Mouse (Mus musculus): Measurements from ENCODE around the gene Hsp90b1. TPM values are rescaled to one million over a fixed set of nuclear protein-coding genes. Genes with fewer than 3 reads are reported as not detected.
"Not testable (repeated sequence)": the region's sequence is repeated elsewhere in the genome, so short reads cannot be mapped to it uniquely, and the experiment has no call there.

Gene Hsp90b1
- total RNA-seq, 2 experiments from 2014 or later: 319 to 364 TPM

- DNase-seq: not testable (repeated sequence)
Observed at GRCm38 (mm10) chr10:86670550-86670949, 34.8 kb downstream of the Hsp90b1 start.

Small RNA genes within 50 kb of the gene (microRNA-seq; reads per million reads assigned to microRNA genes)
- 1.1 to 4.9 reads per million in 2 experiments for gene Gm25745

Other genes starting within 250 kb of the Hsp90b1 start
- gene Syn3, start 206.6 kb downstream of the Hsp90b1 start, total RNA-seq (2021): under 1 TPM; 0.20 to 0.44 TPM
- 1 to 10 TPM; 1.5 to 1.9 TPM for gene Ttc41, start 302 bp upstream of the Hsp90b1 start, total RNA-seq (2021)
- 10 to 100 TPM; 13.3 to 16.2 TPM for gene Gm49358, start 58.5 kb upstream of the Hsp90b1 start, total RNA-seq (2021)
- gene Nt5dc3, start 73.5 kb upstream of the Hsp90b1 start, total RNA-seq (2021): 10 to 100 TPM; 33.7 to 35.6 TPM